Comparison of ENCODE assay signal across 9 mouse cellular contexts in the genomic region with DNA sequence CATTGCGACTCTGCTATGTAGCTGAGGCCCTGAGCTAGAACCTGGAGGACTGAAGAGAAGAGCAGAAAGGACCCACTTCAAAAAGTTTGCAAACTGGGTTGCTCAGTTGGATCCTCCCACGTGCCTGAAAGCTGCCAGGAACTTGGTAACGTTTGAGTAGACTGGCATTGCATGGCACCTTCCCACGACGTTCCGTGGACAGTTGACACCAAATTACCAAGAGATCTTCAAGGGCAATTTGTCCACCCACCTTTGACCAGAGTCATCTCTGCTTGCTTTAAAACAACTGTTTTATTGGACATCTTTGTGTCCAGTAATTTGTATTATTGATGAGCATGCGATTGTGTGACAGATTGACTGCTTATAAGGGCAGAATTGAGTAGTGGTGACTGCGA. TPM values are rescaled to one million over a fixed set of nuclear protein-coding genes. Genes with fewer than 3 reads are reported as not detected.
DNase-seq lines count a peak whose midpoint lies in the region; ATAC-seq and TF ChIP-seq lines count a peak whose summit lies in the region.
"Had no signal": no experiment of that assay in that cellular context is flagged by ENCODE, and none has a peak within 500 bp of the region (broad histone marks: within the 10 kb centered on the region; RNA-seq: fewer than 3 reads in every experiment).

Gene St8sia6, minus strand, starts transcription at position 96 of the 395 bp plus-strand sequence.

- H3K9ac ChIP-seq in heart, embryonic 12.5 days, result peak within 1 kb of the TSS; percentile 66
- H3K9ac ChIP-seq in CH12.LX (ENCODE audit: insufficient read depth, low read depth), result peak within 1 kb of the TSS; percentile 56
- peak within 1 kb of the TSS; percentile 65 for H3K9ac ChIP-seq in forebrain, embryonic 14.5 days (ENCODE audit: low read length)
- H3K9ac ChIP-seq in liver, embryonic 13.5 days, result no peak within 1 kb of the TSS

- in situ Hi-C loops in CH12.LX (cut with MboI; ENCODE audit: low pct_ligation_motif_present, low pct_unique_long_range_greater_than_20kb, low sequenced_read_pairs), result loop anchor here (10.0 to 25.0 kb wide), 2 partner anchors 61 to 507 kb away; no protein-coding TSS in a partner anchor

- H3K79me2 ChIP-seq in CH12.LX (replicated peaks; ENCODE audit: control insufficient read depth, extremely low read depth, insufficient read depth, poor library complexity, severe bottlenecking), result peaks cover 6% of the 10 kb centered on the region; the same call in 1 of the 2 replicates

- no peak for TF ChIP-seq RAD21 in CH12.LX (IDR thresholded peaks at IDR 0.05; ENCODE audit: low read depth, low read length)

- H3K27ac ChIP-seq in heart, embryonic 12.5 days (ENCODE audit: poor library complexity, severe bottlenecking), result no peak within 1 kb of the TSS
- peak within 1 kb of the TSS; percentile 87 for H3K27ac ChIP-seq in CH12.LX (ENCODE audit: insufficient read depth, low read depth)
- H3K27ac ChIP-seq in forebrain, embryonic 14.5 days (ENCODE audit: low read depth, low read length), result no peak within 1 kb of the TSS
- no peak within 1 kb of the TSS for H3K27ac ChIP-seq in liver, embryonic 13.5 days

- H3K36me3 ChIP-seq in heart, embryonic 12.5 days, result no peaks in the 10 kb centered on the region
- no peaks in the 10 kb centered on the region for H3K36me3 ChIP-seq in CH12.LX (replicated peaks in 1 of 2; ENCODE audit: control insufficient read depth in 1 of 2, insufficient read depth in 1 of 2, low read length in 1 of 2)
- no peaks in the 10 kb centered on the region for H3K36me3 ChIP-seq in forebrain, embryonic 14.5 days (ENCODE audit: control insufficient read depth, insufficient read depth, low read length)
- no peaks in the 10 kb centered on the region for H3K36me3 ChIP-seq in liver, embryonic 13.5 days

- peak within 1 kb of the TSS; percentile 66 for H3K4me3 ChIP-seq in heart, embryonic 12.5 days
- peak within 1 kb of the TSS; percentile 52 to 94 (median 80) for H3K4me3 ChIP-seq in CH12.LX (replicated peaks in 1 of 3; ENCODE audit: low read depth in 2 of 3, low read length in 2 of 3, poor library complexity in 1 of 3)
- peak within 1 kb of the TSS; percentile 61 for H3K4me3 ChIP-seq in forebrain, embryonic 14.5 days (ENCODE audit: low read depth, low read length)
- peak within 1 kb of the TSS; percentile 54 for H3K4me3 ChIP-seq in liver, embryonic 13.5 days (replicated peaks)

- H3K27me3 ChIP-seq in heart, embryonic 12.5 days (replicated peaks), result peaks cover 50% of the 10 kb centered on the region
- no peaks in the 10 kb centered on the region for H3K27me3 ChIP-seq in CH12.LX (replicated peaks)
- peaks cover 20% of the 10 kb centered on the region for H3K27me3 ChIP-seq in forebrain, embryonic 14.5 days (replicated peaks; ENCODE audit: control insufficient read depth, insufficient read depth, low read length)
- peaks cover 50% of the 10 kb centered on the region for H3K27me3 ChIP-seq in liver, embryonic 13.5 days

- no peak for DNase-seq in heart, adult 18-20 months
- no peak for DNase-seq in CH12.LX (ENCODE audit: extremely low read depth)
- no peak for DNase-seq in forebrain, embryonic 14.5 days (ENCODE audit: low spot score)
- no peak for DNase-seq in liver, embryonic 13.5 days
- no peak for DNase-seq in right cerebral cortex, postnatal 10 days (ENCODE audit: low spot score in 2 of 2)
- DNase-seq in retina, postnatal 1 day, result no peak
- DNase-seq in ovary, postnatal 36 days (ENCODE audit: low spot score), result no peak
- DNase-seq: cerebellum, adult 18-20 months had no signal

- H3K4me2 ChIP-seq in heart, embryonic 12.5 days, result peak within 1 kb of the TSS; percentile 99
- H3K4me2 ChIP-seq in CH12.LX (ENCODE audit: insufficient read depth, low read depth, poor library complexity, severe bottlenecking), result peak within 1 kb of the TSS; percentile 32; the same call in 1 of the 2 replicates
- H3K4me2 ChIP-seq in forebrain, embryonic 14.5 days (ENCODE audit: low read length), result peak within 1 kb of the TSS; percentile 95
- peak within 1 kb of the TSS; percentile 71 for H3K4me2 ChIP-seq in liver, embryonic 13.5 days

- dilution Hi-C loops in CH12.LX (cut with MboI; ENCODE audit: extremely low pct_ligation_motif_present, extremely low pct_unique_long_range_greater_than_20kb, low sequenced_read_pairs), result no loop called here

- no peaks in the 10 kb centered on the region for H3K9me3 ChIP-seq in heart, embryonic 12.5 days (replicated peaks)
- H3K9me3 ChIP-seq in CH12.LX (replicated peaks; ENCODE audit: low read length), result no peaks in the 10 kb centered on the region
- no peaks in the 10 kb centered on the region for H3K9me3 ChIP-seq in forebrain, embryonic 14.5 days (replicated peaks; ENCODE audit: control insufficient read depth, low read length)
- H3K9me3 ChIP-seq in liver, embryonic 13.5 days (replicated peaks), result no peaks in the 10 kb centered on the region

- no peak for TF ChIP-seq CTCF in CH12.LX (conservative IDR thresholded peaks at IDR 0.05 in 1 of 2, IDR thresholded peaks at IDR 0.05 in 1 of 2; ENCODE audit: low read depth in 2 of 2, low read length in 2 of 2)

- ATAC-seq in heart, embryonic 12.5 days (ENCODE audit: insufficient number of reproducible peaks, low FRiP score), result no peak
- ATAC-seq in forebrain, embryonic 14.5 days, result no peak
- ATAC-seq in liver, embryonic 13.5 days (ENCODE audit: low read depth), result no peak

- 0 out of 2 replicates have a peak, but pooled peaks cover 8% of the 10 kb centered on the region for H3K4me1 ChIP-seq in heart, embryonic 12.5 days (replicated peaks)
- H3K4me1 ChIP-seq in CH12.LX (ENCODE audit: control insufficient read depth in 1 of 2, insufficient read depth in 2 of 2), result peaks cover 3 to 19% of the 10 kb centered on the region in 2 experiments
- H3K4me1 ChIP-seq in forebrain, embryonic 14.5 days (ENCODE audit: control insufficient read depth, insufficient read depth, low read length), result 0 out of 2 replicates have a peak, but pooled peaks cover 5% of the 10 kb centered on the region
- H3K4me1 ChIP-seq in liver, embryonic 13.5 days (replicated peaks), result peaks cover 5% of the 10 kb centered on the region

- TF ChIP-seq EP300 in CH12.LX (IDR thresholded peaks at IDR 0.05; ENCODE audit: low read length), result no peak

- 47% methylated on average over 8 of the region's 8 CpGs for WGBS in heart, embryonic 12.5 days
- WGBS in forebrain, embryonic 14.5 days, result 51% methylated on average over 8 of the region's 8 CpGs
- WGBS in liver, embryonic 13.5 days (ENCODE audit: insufficient replicate concordance), result 40% methylated on average over 8 of the region's 8 CpGs

- TF ChIP-seq POLR2A in CH12.LX (IDR thresholded peaks at IDR 0.05; ENCODE audit: low read depth, low read length), result no peak

TF ChIP-seq in CH12.LX, 34 proteins besides CTCF, POLR2A, EP300 and RAD21:
- TF ChIP-seq BHLHE40 (IDR thresholded peaks at IDR 0.05; ENCODE audit: low read depth, low read length) (peak; percentile 45; the same call in 1 of the 2 replicates), MAFK (IDR thresholded peaks at IDR 0.05; ENCODE audit: insufficient replicate concordance, low read length) (no peak), UBTF (IDR thresholded peaks at IDR 0.05; ENCODE audit: low read depth, low read length) (no peak), GABPA (IDR thresholded peaks at IDR 0.05; ENCODE audit: insufficient replicate concordance, low read depth, low read length) (no peak), RCOR1 (conservative IDR thresholded peaks at IDR 0.05; ENCODE audit: low read depth, low read length) (no peak), MAX (IDR thresholded peaks at IDR 0.05; ENCODE audit: low read length) (no peak), ZKSCAN1 (IDR thresholded peaks at IDR 0.05; ENCODE audit: borderline replicate concordance, low read depth, low read length) (no peak)

RNA-seq across cellular contexts. Expression of gene St8sia6, which starts in this region (rescaled TPM):
- polyA plus RNA-seq in heart, embryonic 12.5 days (2016; fragmentation: Nextera tagmentation; extraction: Ambion mirVana), result 0.08 and 0.30 TPM in 2 replicates
- total RNA-seq in heart, adult 18-20 months (2021), result 1 to 10 TPM; 3.0 to 3.4 TPM
- 27.4 and 32.5 TPM in 2 replicates for total RNA-seq in CH12.LX (2012; rRNA removed)
- total RNA-seq in CH12.LX (2014; rRNA removed), result 43.7 and 46.4 TPM in 2 replicates
- polyA plus RNA-seq in CH12.LX (2012; ENCODE audit: insufficient read length, low read depth), result 51.0 and 56.4 TPM in 2 replicates
- 0.42 and 0.90 TPM in 2 replicates for polyA plus RNA-seq in forebrain, embryonic 14.5 days (2014; fragmentation: Nextera tagmentation; extraction: Ambion mirVana)
- 0.09 TPM in 1 of 2 replicates, not detected in the other for polyA plus RNA-seq in liver, embryonic 13.5 days (2015; fragmentation: Nextera tagmentation; extraction: Ambion mirVana)

Comparison
In these comparisons a context has a peak if more than half of its experiments do, and no peak if none do; other contexts are left out.
1. RNA of gene St8sia6 (total RNA-seq): 27.4 to 46.4 TPM in CH12.LX; 3.0 to 3.4 TPM in heart, adult 18-20 months; every median in the first group is over 4 times any median in the second.
2. RNA of gene St8sia6 (polyA plus RNA-seq): 51.0 to 56.4 TPM in CH12.LX; 0.42 to 0.90 TPM in forebrain, embryonic 14.5 days, 0.08 to 0.30 TPM in heart, embryonic 12.5 days and 0.09 TPM in liver, embryonic 13.5 days; every median in the first group is over 10 times any median in the second.
3. H3K4me2 ChIP-seq: peak in every context shown above with its lines; median percentile 99 in heart, embryonic 12.5 days; 95 in forebrain, embryonic 14.5 days; 71 in liver, embryonic 13.5 days; 32 in CH12.LX.
4. Peak in every context shown above with its lines, with median percentiles within 50 percentile points of each other: H3K4me3 ChIP-seq.